Mouse (Mus musculus): Measurements from ENCODE around the gene Npr3.

The Npr3 gene

DNA sequence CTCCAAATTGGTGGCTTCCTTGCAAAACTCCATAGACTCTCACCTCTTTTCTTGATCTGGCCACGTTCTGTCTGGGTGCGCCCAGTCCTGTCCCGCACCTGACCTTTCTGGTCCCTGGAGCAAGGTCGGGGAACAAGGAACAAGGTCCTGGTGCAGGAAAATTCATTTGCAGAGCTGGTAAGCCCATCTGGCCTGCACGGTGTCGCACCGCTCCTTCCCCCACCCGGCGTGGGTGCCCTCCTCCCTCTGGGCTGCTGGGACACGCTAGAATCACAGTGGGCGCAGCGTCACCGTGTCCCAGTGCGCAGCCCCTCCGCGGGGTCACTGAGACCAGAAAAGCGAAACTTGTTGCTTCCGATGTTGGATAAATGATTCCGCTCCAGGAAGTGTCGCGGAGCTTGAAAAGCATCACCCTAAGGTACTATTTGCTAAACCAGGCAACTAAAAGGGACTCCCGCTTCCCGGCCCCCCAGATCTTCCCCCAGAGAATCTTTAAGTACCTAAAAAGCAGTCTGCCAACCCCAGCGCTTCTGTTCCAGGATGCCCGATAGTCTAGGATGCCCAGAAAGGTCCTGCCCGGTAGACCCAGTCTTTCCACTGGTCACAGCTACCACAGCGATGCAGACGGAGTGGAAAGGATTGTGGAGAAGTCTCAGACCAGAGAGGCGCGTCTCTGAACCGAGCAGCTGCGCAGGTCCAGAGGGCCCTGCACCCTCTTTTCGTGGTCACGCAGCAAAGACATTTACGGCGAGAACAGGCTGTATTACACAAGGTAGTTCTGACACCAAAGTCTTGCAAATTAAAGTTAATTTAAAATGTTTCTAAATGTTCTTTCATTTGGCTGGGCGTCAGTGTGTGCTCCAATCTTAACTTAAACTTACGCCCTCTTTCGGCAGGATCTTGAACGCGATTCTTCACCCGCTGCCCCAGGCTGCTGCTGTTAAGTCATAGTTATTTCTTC is at the start of gene Npr3:
Gene Npr3, minus strand, starts transcription at position 717 of the 961 bp plus-strand sequence.
- DNase-seq: peak; percentile 53 to 78

- DNase-seq: no peak
Measured at GRCm38 (mm10) chr15:11956129-11956528, 49.0 kb upstream of the Npr3 start.

GRCm38 (mm10) chr15:11954190-11954589 is 47.1 kb upstream of the Npr3 start:
- no peak for DNase-seq

- DNase-seq: no peak
Measured at GRCm38 (mm10) chr15:11952159-11952558, 45.1 kb upstream of the Npr3 start.

GRCm38 (mm10) chr15:11951181-11951580 is 44.1 kb upstream of the Npr3 start:
- no peak for DNase-seq

DNA sequence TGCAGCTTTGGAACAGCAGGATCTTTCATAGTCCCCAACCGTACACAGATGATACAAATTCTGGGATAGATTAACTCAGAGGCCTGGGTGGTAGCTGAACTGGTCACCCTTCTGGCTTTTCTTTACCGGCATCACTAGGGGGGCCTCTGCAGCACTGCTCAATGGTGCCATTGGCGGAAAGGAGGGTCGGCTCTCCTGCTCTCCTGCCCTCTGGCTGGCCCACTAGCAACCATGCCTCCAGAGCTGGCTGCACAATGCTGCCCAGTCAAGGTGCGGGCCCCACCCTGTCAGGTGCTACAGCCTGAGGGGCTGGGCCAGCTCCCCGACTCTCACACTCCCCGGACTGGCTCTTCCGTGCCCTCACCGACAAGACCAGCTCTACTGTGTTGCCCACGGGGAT is 43.1 kb upstream of the Npr3 start:
- no peak for DNase-seq

- DNase-seq: no peak
Measured at GRCm38 (mm10) chr15:11949490-11949889, 42.4 kb upstream of the Npr3 start.

DNA sequence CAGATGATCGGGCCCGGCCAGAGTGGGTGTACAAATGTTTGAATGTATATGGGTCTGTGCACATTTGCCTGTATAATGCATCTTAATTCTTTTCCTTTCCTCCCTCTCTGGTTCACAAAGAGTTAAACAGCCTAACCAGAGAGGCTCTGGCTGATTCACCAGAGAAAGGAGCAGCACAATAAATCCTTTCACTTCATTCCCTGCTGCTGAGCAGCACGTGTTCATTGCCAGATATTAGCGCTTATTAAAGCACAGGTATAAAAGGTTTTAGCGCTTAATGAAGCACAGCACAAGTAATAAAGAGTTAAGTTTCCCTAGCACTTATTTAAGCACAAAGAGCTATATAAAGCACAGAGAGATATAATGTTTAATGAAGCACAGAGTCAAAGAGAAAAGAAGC is 33.8 kb upstream of the Npr3 start:
- no peak for DNase-seq

GRCm38 (mm10) chr15:11927742-11928141 is 20.7 kb upstream of the Npr3 start:
- no peak for DNase-seq

GRCm38 (mm10) chr15:11914101-11914500 is 7.0 kb upstream of the Npr3 start:
- DNase-seq: no peak

DNA sequence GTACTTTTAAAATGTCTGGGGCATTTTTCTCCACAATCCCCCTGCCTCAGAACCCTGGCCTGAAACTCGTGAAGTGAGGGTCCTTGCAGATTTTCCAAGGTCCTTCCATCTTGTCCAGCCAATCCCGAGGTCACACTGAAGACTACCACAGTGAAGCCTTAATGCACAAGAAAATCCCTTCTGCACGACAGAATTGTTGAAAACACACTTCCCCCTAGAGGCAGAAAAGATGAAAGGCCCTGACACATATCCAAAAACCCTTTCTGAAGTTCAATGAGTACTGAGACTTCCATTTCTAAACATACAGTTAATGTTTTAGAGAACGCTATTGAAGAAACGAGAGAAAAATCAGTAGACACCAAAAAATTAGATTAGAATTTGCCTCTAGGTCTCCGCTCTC is 2.8 kb upstream of the Npr3 start:
- no peak for DNase-seq

- DNase-seq: peak in 1 of 2 experiments; percentile 23
Measured at GRCm38 (mm10) chr15:11908166-11908565, 1.1 kb upstream of the Npr3 start.

DNA sequence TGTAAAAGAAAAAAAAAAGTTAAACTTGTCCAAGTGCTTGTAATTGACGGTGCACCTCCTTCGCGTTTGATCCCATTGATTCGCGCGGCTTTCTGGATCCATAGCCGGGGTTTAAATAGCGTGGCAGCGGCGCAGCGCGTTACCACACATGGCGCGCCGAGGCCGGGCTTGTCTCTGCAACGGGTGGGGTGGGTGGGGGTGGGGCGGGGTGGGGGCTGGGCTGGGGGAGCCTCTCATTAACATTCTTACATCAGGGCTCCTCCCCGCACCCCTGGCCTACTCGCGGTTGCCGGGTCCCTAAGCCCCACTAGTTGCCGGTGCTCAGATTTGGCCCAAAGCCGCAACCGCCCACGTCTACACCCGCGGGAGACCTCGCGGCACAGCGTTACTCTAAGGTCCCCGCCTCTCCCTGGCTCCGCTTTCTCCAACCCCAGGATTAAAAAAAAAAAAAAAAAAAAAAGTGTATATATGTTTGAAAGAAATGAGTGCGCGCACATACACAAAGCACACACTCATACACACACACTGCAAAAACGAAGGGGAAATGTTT is 991 bp downstream of the Npr3 start:
- peak in 1 of 2 experiments; percentile 46 for DNase-seq

- peak in 1 of 2 experiments; percentile 50 for DNase-seq
Measured at GRCm38 (mm10) chr15:11904848-11905672, 2.0 kb downstream of the Npr3 start.

DNA sequence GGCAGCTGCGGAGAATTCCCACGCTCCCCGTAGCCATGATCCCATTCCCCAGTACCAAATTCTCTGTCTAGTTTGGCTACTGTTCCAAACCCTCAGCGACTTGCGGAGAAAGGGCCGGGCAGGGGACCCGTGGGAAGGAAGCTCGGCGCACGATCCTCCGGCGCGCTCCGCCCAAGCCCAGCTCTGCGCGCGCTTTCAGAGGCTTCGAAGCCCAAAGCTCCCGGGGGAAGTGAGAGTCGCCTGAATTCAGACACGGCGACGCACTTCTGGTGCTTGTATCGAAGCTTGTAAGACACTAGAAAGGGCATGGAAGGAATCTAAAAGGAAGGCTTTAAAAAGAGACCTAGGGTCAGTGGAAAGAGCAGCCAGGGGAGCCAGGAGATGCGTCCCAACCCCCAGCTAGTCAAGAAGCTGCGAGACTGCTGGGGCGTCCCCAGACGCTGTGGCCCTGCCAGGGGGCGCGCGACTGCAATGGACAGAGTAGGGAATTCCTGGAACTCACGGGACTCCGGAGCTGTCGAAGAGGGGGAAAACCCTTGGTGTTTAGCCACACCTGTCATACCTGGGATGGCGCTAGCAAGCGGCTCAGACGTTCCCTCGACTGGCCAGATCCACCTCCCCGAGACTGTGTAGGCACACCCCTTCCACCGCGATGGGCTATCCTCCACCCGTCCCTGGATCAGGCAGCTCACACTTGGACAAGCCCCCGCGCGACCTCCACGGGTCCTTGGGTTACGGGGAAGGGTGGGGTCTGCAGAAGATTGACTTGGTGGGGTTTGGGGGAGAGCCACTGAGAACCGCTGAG is 2.8 kb downstream of the Npr3 start:
- peak; percentile 21 to 61 for DNase-seq

DNA sequence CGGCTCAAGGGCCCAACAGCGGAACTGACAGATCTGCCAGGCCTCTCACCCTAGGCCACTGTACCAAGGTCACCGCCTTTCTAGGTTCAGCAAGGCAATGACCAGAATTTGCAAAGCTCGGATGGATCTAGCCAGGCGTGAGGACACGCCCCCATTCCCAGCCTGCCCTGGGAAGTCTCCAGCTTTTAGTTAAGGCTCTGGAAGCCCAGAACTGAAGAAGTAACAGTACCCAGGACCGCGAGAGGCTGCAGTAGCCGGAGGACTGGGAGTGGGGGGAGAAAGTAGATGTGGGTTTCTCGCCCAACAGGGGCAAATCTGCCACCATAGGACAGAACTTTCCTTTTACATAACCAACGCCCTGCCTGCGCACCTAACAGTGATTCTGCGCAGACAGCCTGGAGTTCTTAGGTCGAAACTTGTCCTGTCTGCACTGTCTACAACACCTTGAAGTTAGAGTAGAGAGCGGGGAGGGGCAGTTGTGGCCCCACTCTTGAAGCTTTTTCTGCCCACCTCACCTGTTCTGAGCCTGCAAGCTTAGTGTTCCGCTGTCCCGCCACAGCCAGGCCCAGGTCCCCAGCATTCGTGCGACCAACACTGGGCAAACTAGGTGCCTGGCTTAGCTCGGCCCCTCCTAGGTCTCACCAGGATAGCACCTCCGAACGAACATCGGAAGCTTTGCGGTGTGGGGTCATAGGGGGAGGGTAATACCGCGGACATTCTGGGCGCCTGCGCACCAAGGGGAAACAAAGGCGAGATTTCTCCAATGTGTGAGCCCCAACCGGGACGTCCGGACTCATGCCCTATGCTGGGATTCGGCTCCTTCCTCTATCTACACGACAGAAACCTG is 3.7 kb downstream of the Npr3 start:
- DNase-seq: peak; percentile 42 to 70

- DNase-seq: no peak
Measured at GRCm38 (mm10) chr15:11897617-11898016, 9.5 kb downstream of the Npr3 start.

DNA sequence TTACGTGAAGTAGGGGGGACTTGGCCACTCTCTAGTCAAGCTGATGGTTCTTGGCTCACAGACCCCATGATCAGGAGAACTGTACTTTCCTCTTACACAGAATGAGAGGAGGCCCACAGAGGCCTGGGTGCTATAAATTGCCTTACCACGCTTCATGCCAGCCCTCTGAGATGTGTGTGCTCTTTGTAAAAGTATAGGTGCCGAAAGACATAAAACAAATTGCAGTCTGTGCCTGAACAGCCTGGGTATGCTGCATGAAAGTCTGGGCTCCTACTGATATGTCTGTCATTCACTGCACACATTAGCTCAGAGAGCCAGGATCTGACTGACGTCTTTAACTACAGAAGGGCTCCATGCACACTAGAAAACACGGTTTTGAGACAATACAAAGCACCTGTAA is 9.9 kb downstream of the Npr3 start:
- DNase-seq: no peak

DNA sequence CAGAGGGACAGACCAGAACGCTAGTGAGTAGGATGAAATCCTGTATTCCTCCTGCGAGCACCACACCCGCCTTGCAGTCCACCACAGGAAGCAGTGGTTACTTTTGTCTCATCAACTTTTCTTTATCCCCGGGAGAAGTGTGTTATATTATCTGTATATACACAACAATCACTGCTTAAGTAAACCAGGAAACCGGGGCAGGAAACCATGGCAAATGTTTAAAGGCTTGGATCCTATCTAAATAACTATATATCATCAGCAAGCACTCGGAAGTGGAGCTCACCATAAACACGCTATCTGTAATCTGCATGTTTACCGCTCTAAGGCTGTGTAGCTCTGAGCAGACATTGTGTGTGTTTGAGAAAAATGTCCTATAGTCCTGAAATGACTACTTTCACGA is 13.1 kb downstream of the Npr3 start:
- no peak for DNase-seq

DNA sequence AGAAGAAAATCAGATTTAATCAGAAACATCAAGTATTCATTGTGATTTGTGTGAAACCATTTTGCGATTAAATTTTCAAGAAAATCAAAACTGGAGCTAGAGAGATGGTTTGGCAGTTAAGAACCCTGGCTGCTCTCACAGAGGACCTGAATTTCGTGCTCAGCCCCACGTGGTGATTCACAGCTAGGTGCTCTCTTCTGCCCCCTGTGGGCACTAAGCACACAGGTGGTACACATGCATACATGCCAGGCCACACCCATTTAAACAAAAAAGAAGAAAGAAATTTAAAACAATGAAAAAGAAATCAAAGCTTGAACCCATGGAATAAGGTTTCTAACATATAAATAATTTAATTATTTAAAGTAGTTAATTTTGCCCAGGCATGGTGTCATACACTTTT is 15.7 kb downstream of the Npr3 start:
- peak in 1 of 2 experiments; percentile 25 for DNase-seq

GRCm38 (mm10) chr15:11882508-11883205 is 24.4 kb downstream of the Npr3 start:
- no peak for DNase-seq
